Mouse (Mus musculus): ENCODE results near the gene Ubp1.

DNA sequence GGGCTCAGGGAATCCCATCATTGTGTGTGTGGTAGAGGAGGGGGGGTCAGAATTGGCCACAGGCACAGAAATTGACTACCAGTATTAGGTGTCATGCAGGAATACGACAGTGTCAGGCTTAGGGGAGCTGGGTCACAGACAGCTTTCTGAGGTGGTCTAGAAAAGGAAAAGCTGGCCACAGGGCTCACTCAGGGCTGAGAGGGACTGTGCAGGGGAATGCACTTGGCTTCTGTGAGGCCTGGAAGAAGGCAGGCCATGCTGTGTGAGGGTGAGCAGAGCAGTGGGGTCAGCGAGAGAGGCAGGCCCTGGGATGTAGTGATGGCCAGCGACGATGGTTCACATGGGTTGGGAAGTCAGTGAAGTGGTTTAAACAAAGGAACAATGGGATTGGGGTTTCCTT is 43.1 kb downstream of the Ubp1 start:
- no peak for TF ChIP-seq EP300 (IDR thresholded peaks at IDR 0.05; ENCODE audit: low read depth)
- no peak for TF ChIP-seq CTCF (IDR thresholded peaks at IDR 0.05; ENCODE audit: low read depth)

All from liver, postnatal 0 days (tissue).